Mouse (Mus musculus) neural tube, embryonic 13.5 days (tissue): ENCODE data around the gene Sp2. TPM values are rescaled to one million over a fixed set of nuclear protein-coding genes. Genes with fewer than 3 reads are reported as not detected.

Source experiments
- ATAC-seq: fragments of 200-750 bp; cut with Nextera tagmentation; 2 replicates; pipeline ENCODE4 v1.8.0; 2017; ENCODE audit warnings: low read depth, mild to moderate bottlenecking, moderate TSS enrichment, moderate library complexity
- H3K27ac ChIP-seq: fragments of 300-500 bp; sonication (generic); replicated peaks from 2 replicates; pipeline ENCODE4 v1.5.1; 2015; ENCODE audit warnings: moderate library complexity, mild to moderate bottlenecking, inconsistent platforms
- H3K27me3 ChIP-seq: fragments of 300-500 bp; sonication (generic); 2 replicates; pipeline ENCODE4 v1.6.1; 2015; ENCODE audit warnings: mild to moderate bottlenecking, inconsistent platforms
- H3K36me3 ChIP-seq: fragments of 300-500 bp; sonication (generic); 2 replicates; pipeline ENCODE4 v1.6.1; 2015; ENCODE audit warnings: mild to moderate bottlenecking, inconsistent platforms
- H3K4me1 ChIP-seq: fragments of 300-500 bp; sonication (generic); replicated peaks from 2 replicates; pipeline ENCODE4 v1.6.1; 2015; ENCODE audit warnings: inconsistent platforms
- H3K4me2 ChIP-seq: fragments of 300-500 bp; sonication (generic); 2 replicates; pipeline ENCODE4 v1.6.1; 2015; ENCODE audit warnings: inconsistent platforms, mild to moderate bottlenecking, moderate library complexity
- H3K4me3 ChIP-seq: fragments of 300-500 bp; sonication (generic); 2 replicates; pipeline ENCODE4 v1.5.1; 2015; ENCODE audit warnings: mild to moderate bottlenecking, inconsistent platforms
- H3K9ac ChIP-seq: fragments of 300-500 bp; sonication (generic); 2 replicates; pipeline ENCODE4 v1.6.1; 2015; ENCODE audit warnings: moderate library complexity, mild to moderate bottlenecking, inconsistent platforms
- H3K9me3 ChIP-seq: fragments of 300-500 bp; sonication (generic); 2 replicates; pipeline ENCODE4 v1.6.1; 2016; ENCODE audit warnings: inconsistent platforms
- WGBS: fragments of 180-500 bp; shearing (Covaris S2); methylation state at CpG from one replicate; pipeline ENCODE4 v1.1.7; 2015; 5-methylcytosine and 5-hydroxymethylcytosine counted together
- polyA plus RNA-seq: library from polyadenylated mRNA; unstranded; fragments of >200 nt; fragmentation: Nextera tagmentation; extraction: Ambion mirVana; gene quantifications from 2 replicates; pipeline ENCODE4 v1.2.1, GENCODE M21; 2015

Gene Sp2
- polyA plus RNA-seq, 1 experiment from 2014 or later = 15.9 TPM

GRCm38 (mm10) chr11:96929766-96930331, 52.9 kb downstream of the Sp2 start:
- Histone ChIP-seq H3K4me1 (0 out of 2 replicates have a peak, but pooled peaks cover 6% of the 10 kb centered on the region), H3K4me2 (no peak overlapping the region), H3K9me3 (no peaks in the 10 kb centered on the region), H3K9ac (no peak overlapping the region), H3K36me3 (no peaks in the 10 kb centered on the region), H3K27me3 (peaks cover 29% of the 10 kb centered on the region), H3K27ac (no peak overlapping the region), H3K4me3 (no peak overlapping the region)
- WGBS = 70% methylated on average over 9 of the region's 9 CpGs
- no peak for ATAC-seq

DNA sequence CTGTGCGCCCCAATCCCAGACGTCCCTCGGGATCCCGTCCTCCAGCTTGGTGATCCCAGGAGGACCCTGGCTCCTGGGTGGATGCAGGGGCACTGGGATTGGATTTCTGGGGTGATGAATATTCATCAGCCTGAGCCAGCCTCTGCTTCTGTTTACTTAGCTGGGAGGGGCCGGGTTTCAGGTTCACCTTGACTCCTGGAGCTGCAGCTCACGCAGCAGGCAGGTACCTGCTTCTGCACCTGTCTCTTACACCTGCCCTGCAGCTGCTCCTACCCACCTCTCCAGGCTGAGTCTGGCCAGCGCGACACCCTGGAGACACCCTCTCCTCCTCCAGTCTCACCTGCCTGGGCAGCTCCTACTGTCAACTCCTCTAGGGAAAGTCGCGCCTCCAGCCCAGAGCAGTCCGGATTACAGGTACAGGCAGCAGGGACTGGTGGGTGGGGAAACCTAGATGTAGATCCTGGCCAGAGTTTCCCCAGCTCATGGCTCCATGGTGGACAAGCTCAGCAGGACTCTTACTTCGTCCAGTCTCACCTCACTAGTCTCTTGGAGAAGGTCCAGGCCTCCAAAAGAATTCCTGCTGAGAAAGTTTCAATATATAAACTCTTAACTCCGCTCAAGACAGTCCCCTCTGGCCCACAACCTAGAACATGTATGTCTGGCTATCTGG, 53.5 kb downstream of the Sp2 start:
- H3K27ac ChIP-seq = no peak overlapping the region
- no peak overlapping the region for H3K4me3 ChIP-seq
- WGBS = 17% methylated on average over 13 of the region's 13 CpGs
- 0 out of 2 replicates have a peak, but pooled peaks cover under 1% of the 10 kb centered on the region for H3K4me1 ChIP-seq
- H3K36me3 ChIP-seq = no peaks in the 10 kb centered on the region
- no peaks in the 10 kb centered on the region for H3K9me3 ChIP-seq
- H3K9ac ChIP-seq = 0 out of 2 replicates have a peak overlapping the region, but pooled peaks have one; percentile 8
- ATAC-seq = no peak
- peaks cover 29% of the 10 kb centered on the region for H3K27me3 ChIP-seq
- no peak overlapping the region for H3K4me2 ChIP-seq

- H3K9me3 ChIP-seq = no peaks in the 10 kb centered on the region
- no peak overlapping the region for H3K4me2 ChIP-seq
- H3K27me3 ChIP-seq = peaks cover 29% of the 10 kb centered on the region
- no peaks in the 10 kb centered on the region for H3K36me3 ChIP-seq
- 11% methylated on average over 5 of the region's 5 CpGs for WGBS
- H3K9ac ChIP-seq = 0 out of 2 replicates have a peak overlapping the region, but pooled peaks have one; percentile 8
- H3K4me3 ChIP-seq = no peak overlapping the region
- no peak for ATAC-seq
- no peak overlapping the region for H3K27ac ChIP-seq
- H3K4me1 ChIP-seq = no peaks in the 10 kb centered on the region
These were observed 54.1 kb downstream of the Sp2 start for GRCm38 (mm10) chr11:96928691-96929090.

DNA sequence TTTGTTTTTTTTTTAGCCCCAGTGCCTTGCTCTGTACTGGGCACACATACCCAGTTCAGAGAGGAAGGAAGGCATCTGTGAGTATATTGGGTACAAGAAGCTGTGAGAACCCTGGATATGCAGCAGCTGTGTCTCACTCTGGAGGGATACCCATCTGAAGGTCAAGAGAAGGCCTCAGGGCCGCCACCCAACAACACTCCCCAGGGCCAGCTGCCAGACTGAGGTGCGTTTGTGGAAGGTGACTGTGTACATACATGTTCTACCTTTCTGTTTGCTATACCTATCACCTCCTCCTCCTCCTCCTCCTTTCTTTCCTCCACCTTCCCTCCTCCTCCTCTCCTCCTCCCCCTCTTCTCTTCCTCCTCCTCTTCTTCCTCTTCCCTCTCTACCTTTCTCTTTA, 54.7 kb downstream of the Sp2 start, which contains the start of gene Prr15l:
TSS of gene Prr15l (plus strand) at position 17 of the 400 bp plus-strand sequence.
- Histone ChIP-seq H3K4me1 (no peaks in the 10 kb centered on the region), H3K27me3 (peaks cover 29% of the 10 kb centered on the region), H3K4me2 (no peak within 1 kb of the TSS), H3K9ac (0 out of 2 replicates have a peak within 1 kb of the TSS, but pooled peaks have one; percentile 8), H3K9me3 (no peaks in the 10 kb centered on the region), H3K4me3 (no peak within 1 kb of the TSS), H3K27ac (no peak within 1 kb of the TSS), H3K36me3 (no peaks in the 10 kb centered on the region)
- no peak for ATAC-seq
- WGBS = 76% methylated on average over 2 of the region's 2 CpGs

GRCm38 (mm10) chr11:96926587-96926986, 56.2 kb downstream of the Sp2 start:
- ATAC-seq = no peak
- 84% methylated on average over 5 of the region's 5 CpGs for WGBS
- no peaks in the 10 kb centered on the region for H3K4me1 ChIP-seq

GRCm38 (mm10) chr11:96925469-96926148, 57.1 kb downstream of the Sp2 start:
- H3K4me1 ChIP-seq = no peaks in the 10 kb centered on the region
- no peak overlapping the region for H3K9ac ChIP-seq
- no peaks in the 10 kb centered on the region for H3K9me3 ChIP-seq
- WGBS = 88% methylated on average over 12 of the region's 12 CpGs
- H3K4me3 ChIP-seq = no peak overlapping the region
- no peak overlapping the region for H3K27ac ChIP-seq
- no peak overlapping the region for H3K4me2 ChIP-seq
- no peaks in the 10 kb centered on the region for H3K36me3 ChIP-seq
- peaks cover 31% of the 10 kb centered on the region for H3K27me3 ChIP-seq
- no peak for ATAC-seq

More at GRCm38 (mm10) chr11:96926587-96926986, 56.2 kb downstream of the Sp2 start:
- Histone ChIP-seq H3K9me3 (no peaks in the 10 kb centered on the region), H3K27me3 (peaks cover 29% of the 10 kb centered on the region), H3K4me2 (no peak overlapping the region), H3K9ac (no peak overlapping the region), H3K4me3 (no peak overlapping the region), H3K36me3 (no peaks in the 10 kb centered on the region), H3K27ac (no peak overlapping the region)

- Histone ChIP-seq H3K9me3 (no peaks in the 10 kb centered on the region), H3K36me3 (no peaks in the 10 kb centered on the region), H3K27me3 (peaks cover 28% of the 10 kb centered on the region), H3K4me1 (no peaks in the 10 kb centered on the region), H3K4me2 (no peak overlapping the region), H3K4me3 (no peak overlapping the region), H3K9ac (no peak overlapping the region), H3K27ac (no peak overlapping the region)
- ATAC-seq = no peak
- 84% methylated on average over 11 of the region's 11 CpGs for WGBS
These were observed 57.9 kb downstream of the Sp2 start for GRCm38 (mm10) chr11:96924861-96925260.

DNA sequence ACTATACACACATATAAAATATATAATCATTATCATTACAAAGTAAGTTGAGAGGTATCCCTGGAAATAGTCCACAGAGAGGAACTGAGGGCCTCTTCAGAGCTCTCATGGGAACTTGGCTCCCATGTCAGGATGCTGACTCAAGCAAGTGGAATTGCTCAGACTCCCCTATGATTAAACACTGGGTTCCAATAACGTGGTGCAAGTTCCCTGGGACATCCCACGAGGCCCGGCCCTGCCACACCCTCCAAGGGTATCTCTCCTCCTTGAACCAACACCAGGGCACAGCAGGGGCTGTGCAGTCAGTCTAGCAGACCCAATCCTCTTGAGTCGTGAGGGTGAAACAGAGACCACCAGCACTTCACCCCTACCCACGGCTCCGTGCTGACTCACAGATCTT, 63.8 kb downstream of the Sp2 start:
- WGBS = 62% methylated on average over 6 of the region's 6 CpGs
- no peaks in the 10 kb centered on the region for H3K36me3 ChIP-seq
- H3K9me3 ChIP-seq = no peaks in the 10 kb centered on the region
- no peak overlapping the region for H3K4me3 ChIP-seq
- H3K4me1 ChIP-seq = peaks cover 14% of the 10 kb centered on the region
- peaks cover 2% of the 10 kb centered on the region; the same call in 1 of the 2 replicates for H3K27me3 ChIP-seq
- H3K27ac ChIP-seq = no peak overlapping the region
- no peak overlapping the region for H3K4me2 ChIP-seq
- no peak for ATAC-seq
- H3K9ac ChIP-seq = no peak overlapping the region

GRCm38 (mm10) chr11:96917415-96917814, 65.3 kb downstream of the Sp2 start:
- H3K9ac ChIP-seq = no peak overlapping the region
- no peaks in the 10 kb centered on the region for H3K9me3 ChIP-seq
- H3K27me3 ChIP-seq = peaks cover 2% of the 10 kb centered on the region; the same call in 1 of the 2 replicates
- no peak for ATAC-seq
- no peak overlapping the region for H3K27ac ChIP-seq
- peaks cover 14% of the 10 kb centered on the region for H3K4me1 ChIP-seq
- WGBS = 92% methylated on average over 6 of the region's 6 CpGs
- H3K36me3 ChIP-seq = 0 out of 2 replicates have a peak, but pooled peaks cover 11% of the 10 kb centered on the region
- H3K4me3 ChIP-seq = no peak overlapping the region
- H3K4me2 ChIP-seq = no peak overlapping the region

GRCm38 (mm10) chr11:96916885-96917396, 65.8 kb downstream of the Sp2 start:
- Histone ChIP-seq H3K4me3 (peak overlapping the region; percentile 21; the same call in 1 of the 2 replicates), H3K4me1 (peaks cover 14% of the 10 kb centered on the region), H3K9me3 (no peaks in the 10 kb centered on the region), H3K27me3 (peaks cover 2% of the 10 kb centered on the region; the same call in 1 of the 2 replicates), H3K36me3 (peaks cover 15% of the 10 kb centered on the region), H3K4me2 (peak overlapping the region; percentile 49), H3K27ac (no peak overlapping the region), H3K9ac (0 out of 2 replicates have a peak overlapping the region, but pooled peaks have one; percentile 26)
- 34% methylated on average over 13 of the region's 13 CpGs for WGBS
- peak; percentile 1; the same call in 1 of the 2 replicates for ATAC-seq

DNA sequence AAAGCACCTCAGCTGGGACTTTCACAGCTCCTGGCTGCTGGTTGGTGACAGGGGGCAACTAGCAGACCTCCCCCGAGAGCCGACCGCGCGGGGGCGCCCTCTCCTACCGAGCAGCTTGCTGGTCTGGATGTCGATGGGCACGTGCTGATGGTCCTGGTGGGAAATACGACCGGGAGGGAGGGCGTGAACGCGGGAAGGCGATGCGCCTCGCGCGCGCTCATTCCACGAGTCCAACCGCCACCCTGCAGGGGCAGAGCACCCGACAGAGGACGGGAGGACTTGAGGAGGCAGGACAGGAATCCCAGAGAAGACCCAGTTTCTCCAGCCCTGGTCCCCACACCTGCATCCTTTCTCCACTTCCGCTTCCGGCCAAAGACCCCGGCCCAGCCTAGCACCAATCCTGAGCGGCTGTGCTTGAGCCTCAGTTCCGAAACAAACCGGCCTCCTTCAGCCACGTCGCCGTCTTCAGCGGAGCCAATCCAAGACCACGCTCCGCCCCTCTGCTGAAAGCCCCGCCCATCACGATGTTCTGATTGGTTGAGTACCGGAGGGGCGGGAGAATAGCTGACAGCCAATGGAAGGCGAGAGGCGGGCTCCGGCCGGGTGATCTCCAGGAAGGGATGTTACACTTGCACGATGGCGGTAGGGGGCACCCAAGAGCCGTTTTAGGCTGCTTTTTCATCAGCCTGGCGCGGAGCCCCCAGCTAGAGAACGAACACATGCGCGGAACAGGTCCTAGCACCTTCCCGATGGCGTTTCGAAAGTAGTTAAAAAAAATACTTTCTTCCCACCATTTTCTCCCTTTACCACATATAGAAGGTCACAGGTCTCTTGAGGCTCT, 66.5 kb downstream of the Sp2 start, which contains the start of gene Cdk5rap3:
TSS of gene Cdk5rap3 (minus strand) at position 453 of the 841 bp plus-strand sequence.
- Histone ChIP-seq H3K27ac (peak within 1 kb of the TSS; percentile 79), H3K4me1 (peaks cover 14% of the 10 kb centered on the region), H3K36me3 (peaks cover 22% of the 10 kb centered on the region), H3K9ac (peak within 1 kb of the TSS; percentile 81), H3K4me3 (peak within 1 kb of the TSS; percentile 83), H3K27me3 (peaks cover 2% of the 10 kb centered on the region; the same call in 1 of the 2 replicates), H3K9me3 (no peaks in the 10 kb centered on the region), H3K4me2 (peak within 1 kb of the TSS; percentile 83)
- under 1% methylated on average over 55 of the region's 55 CpGs for WGBS
- peak; percentile 98 for ATAC-seq
